In genomic region chr11:103232966-103233365, GRCm38 (mm10) we compare ENCODE assay signal across 8 mouse cellular contexts. TPM values are rescaled to one million over a fixed set of nuclear protein-coding genes. Genes with fewer than 3 reads are reported as not detected.
DNase-seq lines count a peak whose midpoint lies in the region; ATAC-seq lines count a peak whose summit lies in the region.

No protein-coding gene starts in this region.

- peak; percentile 79 for DNase-seq in forebrain, embryonic 14.5 days (ENCODE audit: low spot score)
- peak; percentile 87 for DNase-seq in Muller cell, postnatal 12 days (ENCODE audit: inconsistent ontology term)
- DNase-seq in cerebellum, postnatal 14 days = peak; percentile 89 to 93
- DNase-seq in layer of hippocampus, postnatal 25 days (ENCODE audit: extremely low spot score in 1 of 2, low spot score in 1 of 2) = peak; percentile 73 to 92
- DNase-seq in spleen, postnatal 10 days (ENCODE audit: low spot score in 2 of 2) = peak; percentile 61 to 87

- no peaks in the 10 kb centered on the region for H3K4me1 ChIP-seq in forebrain, embryonic 14.5 days (ENCODE audit: control insufficient read depth, insufficient read depth, low read length)
- no peaks in the 10 kb centered on the region; the same call in 1 of the 2 replicates for H3K4me1 ChIP-seq in forebrain, embryonic 16.5 days (replicated peaks; ENCODE audit: control insufficient read depth, insufficient read depth, low read length)

- no peaks in the 10 kb centered on the region for H3K27me3 ChIP-seq in forebrain, embryonic 14.5 days (replicated peaks; ENCODE audit: control insufficient read depth, insufficient read depth, low read length)
- no peaks in the 10 kb centered on the region for H3K27me3 ChIP-seq in forebrain, embryonic 16.5 days (replicated peaks; ENCODE audit: control insufficient read depth, insufficient read depth, low read length)

- H3K4me2 ChIP-seq in forebrain, embryonic 14.5 days (ENCODE audit: low read length) = no peak overlapping the region
- no peak overlapping the region for H3K4me2 ChIP-seq in forebrain, embryonic 16.5 days (ENCODE audit: low read length)

- no peak overlapping the region for H3K4me3 ChIP-seq in forebrain, embryonic 14.5 days (ENCODE audit: low read depth, low read length)
- H3K4me3 ChIP-seq in forebrain, embryonic 16.5 days (replicated peaks; ENCODE audit: low read length) = no peak overlapping the region

- H3K27ac ChIP-seq in forebrain, embryonic 14.5 days (ENCODE audit: low read depth, low read length) = no peak overlapping the region
- H3K27ac ChIP-seq in forebrain, embryonic 16.5 days (ENCODE audit: low read length) = no peak overlapping the region

- H3K9me3 ChIP-seq in forebrain, embryonic 14.5 days (replicated peaks; ENCODE audit: control insufficient read depth, low read length) = no peaks in the 10 kb centered on the region
- H3K9me3 ChIP-seq in forebrain, embryonic 16.5 days (ENCODE audit: control insufficient read depth, low read length) = peaks cover 3% of the 10 kb centered on the region; the same call in 1 of the 2 replicates

- no peak for ATAC-seq in forebrain, embryonic 14.5 days
- ATAC-seq in forebrain, embryonic 16.5 days = no peak
- ATAC-seq in granulocyte monocyte progenitor cell, adult 5-6 weeks (replicated peaks; ENCODE audit: poor library complexity, severe bottlenecking) = peak; percentile 94
- ATAC-seq in megakaryocyte progenitor cell, adult 5-6 weeks (replicated peaks; ENCODE audit: poor library complexity) = peak; percentile 89

- H3K36me3 ChIP-seq in forebrain, embryonic 14.5 days (ENCODE audit: control insufficient read depth, insufficient read depth, low read length) = peaks cover 42% of the 10 kb centered on the region
- peaks cover 17% of the 10 kb centered on the region for H3K36me3 ChIP-seq in forebrain, embryonic 16.5 days (ENCODE audit: control insufficient read depth, insufficient read depth)

- no peak overlapping the region for H3K9ac ChIP-seq in forebrain, embryonic 14.5 days (ENCODE audit: low read length)
- H3K9ac ChIP-seq in forebrain, embryonic 16.5 days (replicated peaks; ENCODE audit: low read depth, low read length) = no peak overlapping the region

- 29% methylated on average over 7 of the region's 7 CpGs for WGBS in forebrain, embryonic 14.5 days
- WGBS in forebrain, embryonic 16.5 days = 26% methylated on average over 7 of the region's 7 CpGs

RNA-seq across cellular contexts. Expression of gene Spata32, which starts 14.7 kb away (rescaled TPM):
- polyA plus RNA-seq in forebrain, embryonic 14.5 days (2014; fragmentation: Nextera tagmentation; extraction: Ambion mirVana) = not detected in 2 replicates
- 0.22 TPM in 1 of 2 replicates, not detected in the other for polyA plus RNA-seq in forebrain, embryonic 16.5 days (2015; fragmentation: Nextera tagmentation; extraction: Ambion mirVana)
- 1.4 TPM in 1 of 2 replicates, not detected in the other for total RNA-seq in granulocyte monocyte progenitor cell, adult 5-6 weeks (2014; fragmentation: Nextera tagmentation)
- not detected in 2 replicates for total RNA-seq in granulocyte monocyte progenitor cell, adult 5-6 weeks (2017)
- 1 to 10 TPM in 1 of 2 experiments, under 1 TPM in 1; 0.81 to 1.7 TPM for total RNA-seq in layer of hippocampus, postnatal 25 days (2021)
- total RNA-seq in megakaryocyte progenitor cell, adult 5-6 weeks (2015) = not detected in 2 replicates
- total RNA-seq in megakaryocyte progenitor cell, adult 5-6 weeks (2017) = not detected in 2 replicates

RNA-seq across cellular contexts. Expression of gene 1700023F06Rik, which starts 24.6 kb away (rescaled TPM):
- 0.78 and 1.2 TPM in 2 replicates for polyA plus RNA-seq in forebrain, embryonic 14.5 days (2014; fragmentation: Nextera tagmentation; extraction: Ambion mirVana)
- 0.73 and 1.5 TPM in 2 replicates for polyA plus RNA-seq in forebrain, embryonic 16.5 days (2015; fragmentation: Nextera tagmentation; extraction: Ambion mirVana)
- not detected in 2 replicates for total RNA-seq in granulocyte monocyte progenitor cell, adult 5-6 weeks (2014; fragmentation: Nextera tagmentation)
- total RNA-seq in granulocyte monocyte progenitor cell, adult 5-6 weeks (2017) = not detected in 2 replicates
- 1 to 10 TPM; 1.1 to 1.5 TPM for total RNA-seq in layer of hippocampus, postnatal 25 days (2021)
- 0.32 TPM in 1 of 2 replicates, not detected in the other for total RNA-seq in megakaryocyte progenitor cell, adult 5-6 weeks (2015)
- total RNA-seq in megakaryocyte progenitor cell, adult 5-6 weeks (2017) = not detected in 2 replicates

RNA-seq across cellular contexts. Expression of gene Map3k14, which starts 34.3 kb away (rescaled TPM):
- polyA plus RNA-seq in forebrain, embryonic 14.5 days (2014; fragmentation: Nextera tagmentation; extraction: Ambion mirVana) = 1.7 and 2.7 TPM in 2 replicates
- polyA plus RNA-seq in forebrain, embryonic 16.5 days (2015; fragmentation: Nextera tagmentation; extraction: Ambion mirVana) = 2.8 and 4.8 TPM in 2 replicates
- total RNA-seq in granulocyte monocyte progenitor cell, adult 5-6 weeks (2014; fragmentation: Nextera tagmentation) = 10.9 and 16.7 TPM in 2 replicates
- total RNA-seq in granulocyte monocyte progenitor cell, adult 5-6 weeks (2017) = 5.2 and 9.6 TPM in 2 replicates
- total RNA-seq in layer of hippocampus, postnatal 25 days (2021) = 1 to 10 TPM; 3.0 to 3.7 TPM
- 4.5 and 4.8 TPM in 2 replicates for total RNA-seq in megakaryocyte progenitor cell, adult 5-6 weeks (2015)
- 3.9 and 4.5 TPM in 2 replicates for total RNA-seq in megakaryocyte progenitor cell, adult 5-6 weeks (2017)

Comparison
In these comparisons a context has a peak if more than half of its experiments do, and no peak if none do; other contexts are left out.
1. ATAC-seq: peak in granulocyte monocyte progenitor cell, adult 5-6 weeks (single experiment) and megakaryocyte progenitor cell, adult 5-6 weeks (single experiment); none in forebrain, embryonic 14.5 days (single experiment) and forebrain, embryonic 16.5 days (single experiment).
2. Peak in every context shown above with its lines, with median percentiles within 50 percentile points of each other: DNase-seq.